Mouse (Mus musculus): ENCODE data around the gene Fam196b. TPM values are rescaled to one million over a fixed set of nuclear protein-coding genes. Genes with fewer than 3 reads are reported as not detected.

The Fam196b gene
- polyA plus RNA-seq, 1 experiment from 2014 or later, result 0.07 TPM

- no peak overlapping the region for H3K4me3 ChIP-seq
- WGBS (ENCODE audit: insufficient replicate concordance), result 67% methylated on average over 7 of the region's 7 CpGs
- peaks cover 14% of the 10 kb centered on the region; the same call in 1 of the 2 replicates for H3K4me1 ChIP-seq
- no peak overlapping the region for H3K27ac ChIP-seq
- H3K9me3 ChIP-seq (replicated peaks), result no peaks in the 10 kb centered on the region
- no peak; the same call in 1 of the 2 replicates for ATAC-seq
- H3K9ac ChIP-seq, result no peak overlapping the region
- H3K4me2 ChIP-seq, result no peak overlapping the region
- no peaks in the 10 kb centered on the region for H3K36me3 ChIP-seq
- H3K27me3 ChIP-seq (replicated peaks), result no peaks in the 10 kb centered on the region
Measured at GRCm38 (mm10) chr11:34300064-34300463, 14.6 kb upstream of the Fam196b start.

GRCm38 (mm10) chr11:34306231-34306630 lies 8.4 kb upstream of the Fam196b start:
- no peaks in the 10 kb centered on the region for H3K4me1 ChIP-seq
- no peak overlapping the region for H3K27ac ChIP-seq
- H3K9me3 ChIP-seq (replicated peaks), result no peaks in the 10 kb centered on the region
- H3K27me3 ChIP-seq (replicated peaks), result no peaks in the 10 kb centered on the region
- no peak overlapping the region for H3K4me3 ChIP-seq
- no peaks in the 10 kb centered on the region for H3K36me3 ChIP-seq
- no peak for ATAC-seq
- 64% methylated on average over 3 of the region's 3 CpGs for WGBS (ENCODE audit: insufficient replicate concordance)
- no peak overlapping the region for H3K4me2 ChIP-seq
- H3K9ac ChIP-seq, result no peak overlapping the region

DNA sequence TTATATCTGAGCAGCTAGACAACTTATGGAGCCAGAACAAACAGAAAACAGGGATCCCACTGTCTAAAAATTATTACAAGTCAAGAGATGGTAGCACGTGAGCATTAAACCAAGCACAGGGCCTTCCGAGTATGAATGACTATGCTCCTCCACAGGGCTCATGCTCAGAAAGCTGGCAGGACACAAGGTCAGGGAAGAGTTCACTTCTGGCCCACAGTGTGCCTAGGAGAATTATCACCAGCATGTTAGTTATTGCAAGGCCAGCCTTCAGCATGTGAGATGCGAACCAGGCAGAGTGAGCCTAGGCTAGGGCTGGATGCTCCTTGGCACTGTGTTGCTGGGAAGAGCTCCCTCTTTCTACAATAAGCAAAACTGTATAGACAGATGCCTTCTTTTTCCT lies 5.9 kb upstream of the Fam196b start:
- no peak overlapping the region for H3K27ac ChIP-seq
- H3K4me2 ChIP-seq, result no peak overlapping the region
- H3K9ac ChIP-seq, result no peak overlapping the region
- H3K4me1 ChIP-seq, result peaks cover 12% of the 10 kb centered on the region
- ATAC-seq, result no peak
- H3K36me3 ChIP-seq, result no peaks in the 10 kb centered on the region
- H3K4me3 ChIP-seq, result no peak overlapping the region
- WGBS (ENCODE audit: insufficient replicate concordance), result 70% methylated on average over 3 of the region's 3 CpGs
- no peaks in the 10 kb centered on the region for H3K27me3 ChIP-seq (replicated peaks)
- no peaks in the 10 kb centered on the region for H3K9me3 ChIP-seq (replicated peaks)

- Histone ChIP-seq H3K4me3 (no peak overlapping the region), H3K27me3 (replicated peaks) (no peaks in the 10 kb centered on the region), H3K36me3 (no peaks in the 10 kb centered on the region), H3K9me3 (replicated peaks) (no peaks in the 10 kb centered on the region), H3K4me2 (no peak overlapping the region), H3K4me1 (peaks cover 12% of the 10 kb centered on the region), H3K27ac (no peak overlapping the region), H3K9ac (no peak overlapping the region)
- no peak for ATAC-seq
- 38% methylated on average over 2 of the region's 2 CpGs for WGBS (ENCODE audit: insufficient replicate concordance)
Measured at GRCm38 (mm10) chr11:34309360-34309759, 5.3 kb upstream of the Fam196b start.

DNA sequence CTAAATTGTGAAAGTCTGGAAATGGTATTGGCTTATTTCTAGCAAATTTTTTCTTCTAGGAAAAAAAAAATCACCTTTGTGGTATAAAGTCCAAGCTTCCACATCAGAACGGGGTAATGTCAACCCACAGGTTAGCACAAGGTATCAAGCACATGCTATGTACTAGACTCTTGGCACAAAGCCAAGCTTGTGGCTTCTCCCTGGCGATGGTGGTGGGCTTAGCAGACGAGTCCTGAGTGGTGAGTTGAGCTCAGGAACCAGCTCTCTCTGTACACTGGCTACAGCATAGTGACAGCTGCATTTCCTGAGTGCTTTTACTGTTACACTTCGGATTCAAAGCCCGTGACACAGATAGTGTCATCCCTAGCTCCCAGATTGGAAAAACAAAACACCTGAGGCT lies 2.9 kb upstream of the Fam196b start:
- ATAC-seq, result no peak

GRCm38 (mm10) chr11:34312208-34312607 lies 2.4 kb upstream of the Fam196b start:
- 44% methylated on average over 7 of the region's 7 CpGs for WGBS (ENCODE audit: insufficient replicate concordance)
- H3K9me3 ChIP-seq (replicated peaks), result no peaks in the 10 kb centered on the region
- ATAC-seq, result peak; percentile 70
- H3K27ac ChIP-seq, result no peak overlapping the region
- H3K4me2 ChIP-seq, result no peak overlapping the region
- H3K27me3 ChIP-seq (replicated peaks), result no peaks in the 10 kb centered on the region
- H3K4me1 ChIP-seq, result peaks cover 12% of the 10 kb centered on the region
- no peaks in the 10 kb centered on the region for H3K36me3 ChIP-seq
- H3K9ac ChIP-seq, result no peak overlapping the region
- H3K4me3 ChIP-seq, result no peak overlapping the region

More for the DNA sequence above, 2.9 kb upstream of the Fam196b start:
- H3K4me1 ChIP-seq, result peaks cover 12% of the 10 kb centered on the region
- H3K36me3 ChIP-seq, result no peaks in the 10 kb centered on the region
- no peaks in the 10 kb centered on the region for H3K9me3 ChIP-seq (replicated peaks)
- H3K27me3 ChIP-seq (replicated peaks), result no peaks in the 10 kb centered on the region
- no peak overlapping the region for H3K27ac ChIP-seq
- H3K4me3 ChIP-seq, result no peak overlapping the region
- H3K4me2 ChIP-seq, result no peak overlapping the region
- WGBS (ENCODE audit: insufficient replicate concordance), result 56% methylated on average over 5 of the region's 5 CpGs
- H3K9ac ChIP-seq, result no peak overlapping the region

DNA sequence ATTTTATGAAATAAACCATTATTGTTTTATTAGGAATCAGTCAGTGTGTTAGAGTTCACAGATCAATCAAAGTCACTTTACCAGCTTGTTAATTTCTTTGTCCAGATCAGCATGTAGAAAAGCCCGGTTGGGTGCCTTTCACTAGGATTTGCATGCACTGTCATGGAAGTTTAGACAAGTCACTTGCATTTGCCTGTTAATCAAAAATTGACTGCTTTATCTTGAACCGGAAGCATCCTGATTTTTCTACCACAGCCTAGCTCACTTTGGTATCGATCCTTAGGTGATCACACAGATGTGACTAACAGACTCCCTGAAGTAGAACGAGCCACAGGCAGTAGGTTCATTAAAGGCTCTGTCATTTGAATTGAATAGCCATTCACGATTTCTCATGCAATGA lies 761 bp downstream of the Fam196b start:
- no peaks in the 10 kb centered on the region for H3K36me3 ChIP-seq
- H3K27ac ChIP-seq, result no peak overlapping the region
- ATAC-seq, result no peak
- no peaks in the 10 kb centered on the region for H3K27me3 ChIP-seq (replicated peaks)
- no peaks in the 10 kb centered on the region for H3K9me3 ChIP-seq (replicated peaks)
- H3K4me3 ChIP-seq, result no peak overlapping the region
- H3K4me2 ChIP-seq, result no peak overlapping the region
- peaks cover 12% of the 10 kb centered on the region for H3K4me1 ChIP-seq
- WGBS (ENCODE audit: insufficient replicate concordance), result 48% methylated on average over 5 of the region's 5 CpGs
- H3K9ac ChIP-seq, result no peak overlapping the region

- H3K9ac ChIP-seq, result no peak overlapping the region
- H3K4me2 ChIP-seq, result no peak overlapping the region
- H3K4me1 ChIP-seq, result peaks cover 12% of the 10 kb centered on the region
- WGBS (ENCODE audit: insufficient replicate concordance), result 76% methylated on average over 10 of the region's 10 CpGs
- no peak overlapping the region for H3K4me3 ChIP-seq
- H3K27ac ChIP-seq, result no peak overlapping the region
- no peaks in the 10 kb centered on the region for H3K9me3 ChIP-seq (replicated peaks)
- ATAC-seq, result no peak
- no peaks in the 10 kb centered on the region for H3K36me3 ChIP-seq
- no peaks in the 10 kb centered on the region for H3K27me3 ChIP-seq (replicated peaks)
Measured at GRCm38 (mm10) chr11:34316176-34316575, 1.6 kb downstream of the Fam196b start.

GRCm38 (mm10) chr11:34317001-34317400 lies 2.4 kb downstream of the Fam196b start:
- H3K9me3 ChIP-seq (replicated peaks), result no peaks in the 10 kb centered on the region
- no peaks in the 10 kb centered on the region for H3K36me3 ChIP-seq
- H3K27me3 ChIP-seq (replicated peaks), result no peaks in the 10 kb centered on the region
- H3K9ac ChIP-seq, result no peak overlapping the region
- H3K4me1 ChIP-seq, result peaks cover 9% of the 10 kb centered on the region
- 69% methylated on average over 8 of the region's 8 CpGs for WGBS (ENCODE audit: insufficient replicate concordance)
- no peak overlapping the region for H3K27ac ChIP-seq
- H3K4me3 ChIP-seq, result no peak overlapping the region
- no peak overlapping the region for H3K4me2 ChIP-seq
- ATAC-seq, result no peak

DNA sequence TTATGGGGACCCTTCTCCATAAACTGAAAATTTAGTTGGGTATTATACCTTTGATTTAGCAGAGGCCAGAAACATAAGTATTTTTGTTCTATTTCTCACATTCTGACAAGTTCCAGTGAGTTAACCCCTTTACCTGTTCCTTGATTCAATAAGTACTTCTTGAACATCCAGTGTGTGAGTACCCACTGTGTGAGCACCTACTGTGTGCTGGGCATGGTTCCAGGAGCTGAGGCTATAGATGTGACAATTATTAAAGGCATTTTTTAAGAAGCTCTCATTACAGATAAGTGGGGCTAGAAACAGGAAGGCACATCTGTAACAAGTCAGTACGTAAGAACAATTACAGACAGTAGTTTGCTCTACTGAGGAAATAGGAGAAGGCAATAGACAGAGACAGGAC lies 4.7 kb downstream of the Fam196b start:
- Histone ChIP-seq H3K27ac (no peak overlapping the region), H3K4me2 (no peak overlapping the region), H3K9me3 (replicated peaks) (no peaks in the 10 kb centered on the region), H3K27me3 (replicated peaks) (no peaks in the 10 kb centered on the region), H3K4me1 (no peaks in the 10 kb centered on the region), H3K36me3 (no peaks in the 10 kb centered on the region), H3K4me3 (no peak overlapping the region), H3K9ac (no peak overlapping the region)
- ATAC-seq, result no peak
- WGBS (ENCODE audit: insufficient replicate concordance), result 78% methylated on average over 1 of the region's 1 CpGs

DNA sequence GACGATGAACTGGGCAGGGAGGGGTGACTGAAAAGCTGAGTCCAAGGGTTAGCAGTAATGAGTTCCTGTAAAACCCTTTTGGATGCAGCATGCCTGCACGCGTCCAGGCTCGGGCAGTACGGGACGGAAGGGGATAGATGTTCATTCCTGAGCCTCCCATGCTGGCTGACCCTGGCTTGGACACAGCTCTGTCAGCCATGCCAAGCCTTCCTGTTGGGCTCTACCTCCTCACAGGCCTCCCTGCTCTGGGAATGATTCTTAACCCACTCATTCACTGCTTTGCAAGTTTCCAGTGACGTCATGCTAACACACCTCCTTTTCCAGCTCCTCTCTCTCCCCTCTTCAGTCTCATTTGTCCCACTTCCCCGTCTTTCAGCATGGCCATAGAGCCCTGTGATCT lies 9.0 kb downstream of the Fam196b start:
- ATAC-seq, result no peak
- H3K4me2 ChIP-seq, result no peak overlapping the region
- no peaks in the 10 kb centered on the region for H3K9me3 ChIP-seq (replicated peaks)
- no peak overlapping the region for H3K4me3 ChIP-seq
- no peaks in the 10 kb centered on the region for H3K36me3 ChIP-seq
- WGBS (ENCODE audit: insufficient replicate concordance), result 75% methylated on average over 8 of the region's 8 CpGs
- no peak overlapping the region for H3K27ac ChIP-seq
- H3K27me3 ChIP-seq (replicated peaks), result no peaks in the 10 kb centered on the region
- no peaks in the 10 kb centered on the region for H3K4me1 ChIP-seq
- no peak overlapping the region for H3K9ac ChIP-seq

DNA sequence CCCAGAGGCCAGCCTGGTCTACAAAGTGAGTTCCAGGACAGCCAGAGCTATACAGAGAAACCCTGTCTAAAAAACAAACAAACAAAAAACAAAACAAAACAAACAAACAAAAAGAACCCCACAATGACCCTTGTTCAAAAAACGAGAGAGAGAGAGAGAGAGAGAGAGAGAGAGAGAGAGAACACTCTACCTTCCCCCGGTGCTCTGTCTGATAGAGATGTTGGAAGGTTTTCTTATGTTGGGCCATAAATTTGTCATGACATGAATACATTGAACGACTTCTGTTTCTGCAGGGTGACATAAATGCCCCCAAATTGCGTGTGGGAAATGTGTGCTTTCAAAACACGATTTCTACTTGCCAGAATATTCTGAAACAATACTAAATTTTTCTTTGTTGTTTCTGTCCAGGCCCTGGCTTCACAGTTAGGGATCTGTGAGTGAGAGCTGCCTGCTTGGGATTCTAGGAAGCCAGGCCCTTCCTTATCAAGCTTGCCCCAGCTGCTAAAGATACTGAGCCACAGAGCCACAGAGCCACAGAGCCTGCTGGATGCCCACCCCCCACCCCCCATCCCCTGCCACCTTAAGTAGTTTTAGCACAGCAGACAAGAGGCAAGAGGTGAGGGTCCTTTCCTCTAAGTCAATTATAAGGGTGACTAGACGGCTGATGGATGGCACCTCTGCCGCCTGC lies 17.9 kb downstream of the Fam196b start:
- H3K36me3 ChIP-seq, result no peaks in the 10 kb centered on the region
- peak overlapping the region; percentile 16; the same call in 1 of the 2 replicates for H3K4me2 ChIP-seq
- no peaks in the 10 kb centered on the region for H3K27me3 ChIP-seq (replicated peaks)
- H3K9me3 ChIP-seq (replicated peaks), result no peaks in the 10 kb centered on the region
- no peak overlapping the region for H3K27ac ChIP-seq
- ATAC-seq, result peak; percentile 92
- 36% methylated on average over 7 of the region's 7 CpGs for WGBS (ENCODE audit: insufficient replicate concordance)
- H3K4me3 ChIP-seq, result no peak overlapping the region
- no peak overlapping the region for H3K9ac ChIP-seq
- H3K4me1 ChIP-seq, result peaks cover 23% of the 10 kb centered on the region

DNA sequence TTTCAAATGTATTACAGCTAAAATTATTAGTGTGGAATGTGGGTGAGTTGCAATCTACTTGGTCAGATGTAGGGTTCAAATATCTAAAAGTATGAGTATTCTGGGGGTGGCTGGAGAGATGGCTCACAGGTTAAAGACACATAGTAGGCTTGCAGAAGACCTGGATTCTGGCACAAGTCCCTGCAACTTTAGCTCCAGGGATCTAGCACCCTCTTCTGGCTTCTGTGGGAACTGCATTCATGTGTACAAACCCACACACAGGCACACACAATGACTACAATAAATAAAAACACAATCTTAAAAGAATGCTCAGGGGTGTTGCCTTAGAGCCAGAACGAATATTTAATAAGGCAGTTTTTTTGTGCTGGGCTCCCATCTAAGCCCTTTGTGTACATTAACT lies 23.3 kb downstream of the Fam196b start:
- 39% methylated on average over 1 of the region's 1 CpGs for WGBS (ENCODE audit: insufficient replicate concordance)
- ATAC-seq, result no peak
- Histone ChIP-seq H3K27me3 (replicated peaks) (no peaks in the 10 kb centered on the region), H3K9ac (no peak overlapping the region), H3K36me3 (no peaks in the 10 kb centered on the region), H3K27ac (no peak overlapping the region), H3K9me3 (replicated peaks) (no peaks in the 10 kb centered on the region), H3K4me3 (no peak overlapping the region), H3K4me1 (peaks cover 10% of the 10 kb centered on the region), H3K4me2 (no peak overlapping the region)

All from liver, embryonic 12.5 days (tissue).